Mouse (Mus musculus): ENCODE data around the gene Ctnna3.

DNA sequence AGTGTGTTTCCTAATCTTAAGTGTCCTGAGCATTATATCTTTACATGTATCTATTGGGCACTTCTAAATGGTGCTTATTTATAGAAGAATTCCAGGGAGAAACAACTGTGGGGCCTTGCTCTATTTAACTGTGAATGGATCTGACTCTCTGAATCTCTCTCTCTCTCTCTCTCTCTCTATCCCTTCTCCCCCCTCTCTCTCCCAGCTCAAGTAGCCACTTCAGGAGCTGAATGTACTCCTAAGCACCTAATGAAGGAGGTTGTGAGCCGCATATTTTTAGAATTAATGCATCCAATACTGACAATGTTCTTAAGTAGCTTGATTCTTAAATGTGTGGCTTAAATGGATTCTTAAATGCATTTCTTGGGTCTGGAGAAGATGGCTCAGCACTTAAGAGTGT lies 521.6 kb downstream of the Ctnna3 start:
- TF ChIP-seq CTCF (IDR thresholded peaks at IDR 0.05; ENCODE audit: low read depth, low read length), result no peak
- no peak for TF ChIP-seq POLR2A (IDR thresholded peaks at IDR 0.05; ENCODE audit: extremely low read depth, insufficient read depth, low read length)
